Mouse (Mus musculus) fat pad, adult 2 months (tissue): ENCODE data around the gene Pigyl.

ENCODE experiments used
- DNase-seq: peaks from one replicate; pipeline ENCODE4 v3.0.0-alpha.2; 2011; ENCODE audit warnings: low read depth, low spot score; ENCODE audit errors: extremely low read depth

Gene Pigyl

DNA sequence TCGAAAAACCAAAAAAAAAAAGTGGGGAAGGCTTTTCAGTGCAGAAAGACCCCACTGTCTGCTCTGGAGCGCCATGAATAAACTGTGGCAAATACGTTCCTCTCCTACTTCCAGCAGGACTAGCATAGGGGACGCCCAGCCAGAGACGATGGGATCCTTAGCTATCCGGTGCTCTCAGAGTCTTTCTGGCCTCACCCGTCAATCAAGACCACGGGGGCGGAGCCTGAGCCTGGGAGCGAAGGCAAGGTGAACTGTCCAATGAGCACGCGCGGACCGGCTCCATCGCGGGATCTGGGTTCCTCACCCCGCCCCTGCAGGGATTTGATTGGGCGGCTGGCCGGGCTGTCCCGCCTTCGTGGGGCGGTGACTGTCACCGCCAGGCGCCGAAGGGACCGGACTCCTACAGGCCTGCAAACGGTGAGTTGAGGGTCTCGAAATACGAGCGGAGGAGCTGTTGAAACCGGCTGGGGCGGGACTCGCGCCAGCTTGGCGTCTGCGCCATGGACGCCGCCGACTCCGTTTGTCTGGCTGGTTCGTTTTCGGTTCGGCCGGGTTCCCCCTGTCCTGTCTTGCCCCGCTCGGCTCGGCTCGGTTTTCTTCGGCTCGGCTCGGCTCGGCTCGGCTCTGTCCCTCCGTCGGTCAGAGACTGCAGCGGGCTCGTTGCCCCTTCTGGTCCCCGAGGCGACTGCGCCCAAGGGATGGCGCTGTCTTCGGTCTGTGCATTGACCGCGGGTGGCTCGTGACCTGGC, at the start of gene Pigyl:
Gene Pigyl (plus strand): TSS at position 350 of the 749 bp plus-strand sequence.
- no peak for DNase-seq

DNA sequence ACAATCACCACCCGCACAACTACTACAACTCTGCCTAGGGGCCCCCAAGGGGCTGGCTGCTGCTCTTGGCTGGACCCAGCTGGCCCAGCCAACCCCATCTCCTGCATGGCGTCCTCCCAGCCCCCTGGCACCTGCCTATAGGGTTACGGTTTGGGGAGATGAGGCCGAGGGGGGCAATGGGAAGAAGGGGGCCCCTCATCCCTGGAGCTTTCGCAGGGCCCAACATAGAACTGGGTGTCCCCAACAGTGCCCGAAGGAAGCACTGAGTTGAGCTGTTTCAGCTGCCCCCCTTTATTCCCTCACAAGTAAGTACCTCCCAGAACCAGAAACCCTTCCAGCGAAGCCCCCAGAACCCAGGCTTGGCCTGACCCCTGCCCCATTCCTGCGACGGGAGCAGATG, 48.5 kb upstream of the Pigyl start:
- DNase-seq, result no peak

DNA sequence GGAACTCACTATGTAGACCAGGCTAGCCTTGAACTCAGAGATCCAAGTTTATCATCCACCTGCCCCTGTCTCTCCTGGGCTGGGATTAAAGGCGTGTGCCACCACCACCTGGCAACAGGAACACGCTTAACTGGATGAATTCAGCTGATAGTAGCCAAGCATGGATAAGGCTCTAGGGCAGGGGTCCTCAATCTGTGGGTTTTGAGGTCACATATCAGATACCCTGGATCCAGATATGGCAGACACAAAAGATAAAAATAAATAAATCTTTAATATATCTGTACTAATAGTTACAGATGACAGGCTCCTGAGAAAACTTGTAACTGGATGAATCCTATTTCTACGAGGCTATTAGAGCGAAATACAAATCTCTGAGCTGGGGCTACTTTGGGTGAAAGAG, 41.0 kb upstream of the Pigyl start:
- no peak for DNase-seq

- DNase-seq, result no peak
Measured at GRCm38 (mm10) chr9:22116086-22116485, 40.6 kb upstream of the Pigyl start.

DNA sequence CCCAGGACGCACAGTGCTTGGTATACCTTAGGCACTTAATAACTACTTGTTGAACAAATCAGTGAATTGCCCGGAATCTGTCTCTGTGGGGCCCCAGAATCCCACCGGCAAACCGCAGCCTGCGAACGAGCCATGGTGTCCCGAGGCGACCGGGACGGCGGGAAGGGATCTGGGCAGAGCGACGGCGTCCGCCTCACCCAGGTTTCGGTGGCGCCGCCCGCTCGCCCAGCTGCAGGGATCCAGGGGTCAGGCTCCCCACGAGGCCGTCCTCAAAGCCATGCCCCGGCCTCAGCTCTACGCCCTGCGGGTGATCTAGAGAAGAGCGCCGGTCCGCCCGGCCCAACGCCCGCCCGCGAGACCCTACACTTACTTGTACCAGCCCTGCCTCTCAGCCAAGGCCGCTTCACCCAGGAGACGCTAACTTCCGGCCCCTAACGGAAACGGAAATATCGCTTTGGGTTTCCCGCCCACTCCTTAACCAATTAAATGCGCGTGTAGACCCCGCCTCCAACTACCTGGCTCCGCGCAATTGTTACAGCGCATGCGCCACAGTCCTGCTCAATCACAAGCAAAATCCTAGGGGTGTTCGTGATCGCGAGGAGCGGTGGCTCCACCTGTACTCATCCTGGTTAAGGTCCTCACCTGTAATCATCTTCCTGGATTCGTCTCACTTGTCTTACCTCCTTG, 39.8 kb upstream of the Pigyl start, which contains the start of gene Elof1:
Gene Elof1 (minus strand): TSS at position 433 of the 687 bp plus-strand sequence.
- peak; percentile 67 for DNase-seq

GRCm38 (mm10) chr9:22117754-22118456, 38.7 kb upstream of the Pigyl start:
- DNase-seq, result peak; percentile 61

- no peak for DNase-seq
Measured at GRCm38 (mm10) chr9:22119543-22119942, 37.1 kb upstream of the Pigyl start.

- DNase-seq, result no peak
Measured at GRCm38 (mm10) chr9:22121545-22121944, 35.1 kb upstream of the Pigyl start.

DNA sequence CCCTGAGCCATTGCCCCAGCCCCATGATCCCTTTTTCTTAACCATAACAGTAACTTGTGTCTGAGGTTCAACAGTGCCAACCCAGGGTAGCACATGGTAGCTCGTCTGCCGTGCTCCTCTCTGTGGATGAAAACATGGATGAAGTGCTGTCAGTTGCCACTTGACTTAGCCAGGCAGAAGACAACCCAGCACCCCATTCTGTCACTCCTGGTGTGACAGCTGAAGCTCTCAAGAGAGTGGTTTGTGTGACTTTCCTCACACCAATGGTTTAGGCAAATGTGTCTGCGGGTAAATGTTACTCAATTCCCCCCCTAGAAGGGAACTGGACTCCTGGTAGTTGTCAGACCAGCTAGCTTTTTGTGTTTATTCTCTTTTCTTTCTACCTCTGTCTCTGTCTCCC, 34.6 kb upstream of the Pigyl start:
- no peak for DNase-seq

DNA sequence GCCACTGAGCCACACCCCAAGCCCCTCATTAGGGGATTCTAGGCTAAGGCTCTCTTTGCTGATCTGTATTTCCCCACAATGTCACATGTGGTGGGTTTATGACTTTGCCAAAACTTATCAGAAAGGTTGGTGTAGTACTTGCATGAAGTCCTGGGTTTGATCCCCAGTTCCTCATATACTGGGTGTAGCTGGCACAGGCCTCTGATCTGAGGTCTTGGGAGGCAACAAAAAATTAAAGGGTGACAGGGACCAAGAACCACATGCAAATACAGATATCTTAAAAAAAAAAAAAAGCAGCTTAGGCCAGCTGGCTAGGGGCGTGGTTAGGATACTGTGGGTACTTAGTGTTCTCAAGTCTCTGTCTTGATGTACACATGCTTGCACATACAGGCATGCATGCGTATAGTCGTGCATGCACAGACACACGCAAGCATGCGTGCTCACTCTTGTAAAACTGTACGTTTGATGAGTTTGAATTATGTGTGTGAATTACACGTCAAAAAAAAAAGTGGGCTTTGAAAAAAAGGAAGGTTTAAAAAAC, 33.5 kb upstream of the Pigyl start:
- no peak for DNase-seq

GRCm38 (mm10) chr9:22124169-22124568, 32.5 kb upstream of the Pigyl start:
- DNase-seq, result no peak

- DNase-seq, result no peak
Measured at GRCm38 (mm10) chr9:22125246-22126027, 31.2 kb upstream of the Pigyl start.

GRCm38 (mm10) chr9:22131226-22131981, 25.2 kb upstream of the Pigyl start:
- no peak for DNase-seq

DNA sequence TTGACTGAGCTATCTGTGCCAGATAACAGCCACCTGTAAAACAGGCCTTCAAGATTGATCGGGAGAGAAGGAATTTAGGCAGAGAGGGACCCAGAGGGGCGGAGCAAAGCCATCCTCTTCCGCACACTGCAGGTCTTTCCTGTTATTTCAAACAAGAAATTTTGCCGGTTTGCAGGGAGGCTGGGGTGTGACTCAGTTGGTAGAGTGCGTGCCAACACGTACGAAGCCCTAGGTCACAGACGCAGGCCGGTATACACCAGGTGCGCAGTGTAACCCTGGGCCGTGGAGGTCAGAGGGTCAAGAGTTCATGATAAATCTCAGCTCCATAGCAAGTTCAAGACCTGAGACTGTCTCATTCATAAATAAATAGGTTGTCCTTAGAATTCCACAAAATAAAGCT, 24.4 kb upstream of the Pigyl start:
- no peak for DNase-seq

- no peak for DNase-seq
Measured at GRCm38 (mm10) chr9:22134246-22134890, 22.3 kb upstream of the Pigyl start.

GRCm38 (mm10) chr9:22134988-22135643, 21.5 kb upstream of the Pigyl start:
- peak; percentile 80 for DNase-seq

GRCm38 (mm10) chr9:22135644-22136390, 20.8 kb upstream of the Pigyl start, which contains the start of gene Acp5:
Acp5 (minus strand) TSS chr9:22135711.
- no peak for DNase-seq
